Mouse (Mus musculus) heart, embryonic 10.5 days (tissue): Measurements from ENCODE around the gene Dnaaf3. TPM values are rescaled to one million over a fixed set of nuclear protein-coding genes. Genes with fewer than 3 reads are reported as not detected.

Experiments used
- DNase-seq: peaks from one replicate; pipeline ENCODE4 v3.0.0-alpha.2; 2017; ENCODE audit warnings: low spot score
- H3K27ac ChIP-seq: fragments of 300-500 bp; sonication (generic); 2 replicates; pipeline ENCODE4 v1.5.1; 2016; ENCODE audit warnings: mild to moderate bottlenecking
- H3K27me3 ChIP-seq: fragments of 300-500 bp; sonication (generic); 2 replicates; pipeline ENCODE4 v1.6.1; 2016; ENCODE audit warnings: mild to moderate bottlenecking; ENCODE audit not compliant: poor library complexity, insufficient read depth, severe bottlenecking
- H3K36me3 ChIP-seq: fragments of 300-500 bp; sonication (generic); 2 replicates; pipeline ENCODE4 v1.6.1; 2016; ENCODE audit warnings: mild to moderate bottlenecking, moderate library complexity
- H3K4me1 ChIP-seq: fragments of 300-500 bp; sonication (generic); 2 replicates; pipeline ENCODE4 v1.6.1; 2016; ENCODE audit warnings: mild to moderate bottlenecking
- H3K4me3 ChIP-seq: fragments of 300-500 bp; sonication (generic); 2 replicates; pipeline ENCODE4 v1.5.1; 2016; ENCODE audit warnings: mild to moderate bottlenecking, moderate library complexity
- H3K9me3 ChIP-seq: fragments of 300-500 bp; sonication (generic); 2 replicates; pipeline ENCODE4 v1.6.1; 2016; ENCODE audit warnings: mild to moderate bottlenecking, moderate library complexity
- WGBS: fragments of 180-500 bp; shearing (Covaris S2); methylation state at CpG from one replicate; pipeline ENCODE4 v1.1.7; 2016; 5-methylcytosine and 5-hydroxymethylcytosine counted together
- polyA plus RNA-seq: library from polyadenylated mRNA; unstranded; fragments of >200 nt; fragmentation: Nextera tagmentation; extraction: Ambion mirVana; gene quantifications from 2 replicates; pipeline ENCODE4 v1.2.1, GENCODE M21; 2016

The Dnaaf3 gene
- polyA plus RNA-seq, 1 experiment from 2014 or later, result 0.63 TPM

DNA sequence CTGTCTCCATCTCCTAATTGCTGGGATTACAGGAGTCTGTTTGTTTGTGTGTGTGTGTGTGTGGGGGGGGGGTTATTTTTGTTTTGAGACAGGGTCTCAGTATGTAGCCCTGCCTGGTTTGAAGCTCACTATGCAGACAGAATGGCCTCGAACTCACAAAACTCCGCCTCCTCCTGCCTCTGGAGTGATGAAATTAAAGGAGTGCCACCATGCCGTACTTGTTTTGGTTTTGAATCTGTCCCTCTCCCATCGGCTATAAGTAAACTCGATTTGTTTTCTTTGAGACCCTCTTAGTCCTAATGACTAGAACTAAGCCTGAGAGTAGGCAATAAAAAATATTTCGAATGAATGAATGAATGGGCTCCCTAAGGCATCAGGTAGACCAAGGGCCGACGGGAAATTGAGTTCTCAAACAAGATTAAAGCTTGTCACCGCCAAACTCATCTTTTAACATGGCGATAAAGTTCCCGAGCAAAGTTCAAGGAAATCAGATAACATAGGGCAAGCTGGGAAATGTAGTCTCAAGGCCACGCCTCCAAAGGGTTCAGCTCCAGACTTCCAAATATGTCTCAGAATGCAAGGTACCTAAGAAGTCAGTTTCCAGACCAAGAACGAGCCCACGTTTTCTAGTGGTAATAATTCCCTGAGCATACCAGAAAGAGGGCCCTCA lies 29.7 kb downstream of the Dnaaf3 start:
- Histone ChIP-seq H3K4me1 (peaks cover 37% of the 10 kb centered on the region), H3K27me3 (no peaks in the 10 kb centered on the region), H3K9me3 (no peaks in the 10 kb centered on the region), H3K36me3 (peaks cover 2% of the 10 kb centered on the region; the same call in 1 of the 2 replicates), H3K4me3 (peak overlapping the region; percentile 94), H3K27ac (peak overlapping the region; percentile 95)
- WGBS, result 10% methylated on average over 14 of the region's 14 CpGs
- no peak for DNase-seq

DNA sequence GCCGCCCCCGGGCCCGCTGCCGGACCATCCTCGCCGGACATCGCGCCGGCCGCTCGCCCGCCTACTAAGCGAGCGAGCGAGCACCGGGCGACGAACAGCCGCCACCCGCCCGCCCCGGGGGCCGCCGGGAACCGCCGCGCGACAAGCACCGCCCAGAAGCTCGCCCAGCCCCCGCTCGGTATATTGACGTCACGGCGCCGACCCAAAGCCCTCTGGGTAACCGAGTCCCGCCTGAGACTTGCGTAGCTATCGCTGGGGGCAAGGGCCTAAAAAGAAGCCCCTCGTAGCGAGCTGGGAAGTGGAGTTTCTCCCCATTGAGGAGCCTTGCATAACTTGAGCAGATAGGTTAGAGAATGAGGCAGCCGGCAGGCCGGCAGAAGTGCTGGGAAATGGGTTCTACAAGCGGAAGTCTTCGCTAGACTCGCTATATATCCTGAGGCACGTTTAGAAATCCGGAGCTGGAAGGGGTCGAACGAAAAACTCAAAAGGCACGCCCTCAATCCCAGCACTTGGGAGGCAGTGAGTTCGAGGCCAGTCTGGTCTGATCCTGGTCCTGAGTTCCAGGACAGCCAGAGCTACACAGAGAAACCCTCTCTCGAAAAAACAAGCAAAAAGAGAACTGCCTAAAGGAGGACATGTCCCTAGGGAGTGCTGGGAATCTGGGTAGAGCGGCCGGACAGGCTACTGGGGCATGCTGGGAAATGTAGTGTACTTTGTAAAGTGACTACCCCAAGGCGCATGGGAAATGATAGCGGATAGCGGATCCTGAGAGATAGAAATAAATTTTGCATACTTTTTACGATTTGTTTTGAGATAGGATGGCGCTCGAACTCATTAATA lies 30.5 kb downstream of the Dnaaf3 start, which contains the start of gene Ppp1r12c:
Gene Ppp1r12c (minus strand): TSS at position 123 of the 840 bp plus-strand sequence.
- Histone ChIP-seq H3K4me3 (peak within 1 kb of the TSS; percentile 94), H3K9me3 (no peaks in the 10 kb centered on the region), H3K4me1 (peaks cover 42% of the 10 kb centered on the region), H3K27ac (peak within 1 kb of the TSS; percentile 95), H3K27me3 (no peaks in the 10 kb centered on the region), H3K36me3 (peaks cover 9% of the 10 kb centered on the region)
- DNase-seq, result peak; percentile 98
- under 1% methylated on average over 62 of the region's 62 CpGs for WGBS

DNA sequence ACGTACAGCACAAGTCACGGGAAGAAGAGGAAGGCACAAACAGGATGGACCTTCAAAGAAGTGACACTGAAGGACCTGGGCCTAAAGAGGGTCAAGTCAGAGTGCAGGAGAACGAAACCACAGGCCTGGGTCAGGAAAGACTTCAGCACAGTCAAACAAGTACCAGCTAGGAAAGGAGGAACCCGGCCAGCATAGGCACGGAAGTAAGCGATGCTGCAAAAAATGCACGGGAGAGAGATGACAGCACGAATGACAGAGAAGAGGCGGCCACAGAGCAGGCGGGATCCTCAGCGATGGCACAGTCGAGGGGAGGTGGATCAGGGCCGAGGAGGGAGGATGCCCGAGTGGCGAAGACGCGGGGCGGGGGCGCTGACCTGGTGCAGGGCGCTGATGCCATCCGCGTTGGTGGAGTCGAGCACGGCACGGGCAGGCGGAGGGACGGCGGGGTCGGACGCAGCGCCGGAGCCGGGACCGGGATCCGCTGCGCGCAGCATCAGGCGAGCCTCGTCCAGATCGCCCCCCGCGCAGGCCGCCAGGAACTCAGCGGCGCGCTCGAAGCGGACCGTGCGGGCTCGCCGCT lies 31.3 kb downstream of the Dnaaf3 start:
- Histone ChIP-seq H3K27ac (peak overlapping the region; percentile 95), H3K4me1 (peaks cover 42% of the 10 kb centered on the region), H3K27me3 (no peaks in the 10 kb centered on the region), H3K4me3 (peak overlapping the region; percentile 94), H3K9me3 (no peaks in the 10 kb centered on the region), H3K36me3 (peaks cover 17% of the 10 kb centered on the region)
- DNase-seq, result no peak
- under 1% methylated on average over 51 of the region's 52 CpGs for WGBS

DNA sequence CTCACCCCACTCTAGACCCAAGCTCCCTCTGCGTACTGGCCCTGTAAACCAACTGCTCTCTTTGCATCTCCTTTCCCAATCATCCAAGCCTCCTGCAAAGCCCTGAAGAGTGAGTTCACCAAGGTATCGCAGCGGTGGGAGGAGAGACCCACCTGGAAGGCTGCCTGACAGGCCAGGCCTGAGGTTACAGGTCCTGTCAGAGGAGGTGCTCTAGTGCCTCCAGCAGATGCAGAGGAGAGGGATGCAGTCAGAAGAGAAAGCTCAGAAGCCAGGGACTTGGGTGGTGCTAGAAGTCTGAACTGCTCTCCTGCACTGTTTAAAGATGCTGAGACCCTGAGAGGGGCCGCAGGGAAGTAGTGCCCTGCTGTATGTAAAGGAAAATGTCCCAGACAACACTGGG lies 33.2 kb downstream of the Dnaaf3 start:
- no peaks in the 10 kb centered on the region for H3K9me3 ChIP-seq
- H3K36me3 ChIP-seq, result peaks cover 35% of the 10 kb centered on the region
- H3K4me1 ChIP-seq, result peaks cover 34% of the 10 kb centered on the region
- H3K27ac ChIP-seq, result peak overlapping the region; percentile 2; the same call in 1 of the 2 replicates
- H3K27me3 ChIP-seq, result no peaks in the 10 kb centered on the region
- 72% methylated on average over 4 of the region's 4 CpGs for WGBS
- peak overlapping the region; percentile 94 for H3K4me3 ChIP-seq
- DNase-seq, result no peak

DNA sequence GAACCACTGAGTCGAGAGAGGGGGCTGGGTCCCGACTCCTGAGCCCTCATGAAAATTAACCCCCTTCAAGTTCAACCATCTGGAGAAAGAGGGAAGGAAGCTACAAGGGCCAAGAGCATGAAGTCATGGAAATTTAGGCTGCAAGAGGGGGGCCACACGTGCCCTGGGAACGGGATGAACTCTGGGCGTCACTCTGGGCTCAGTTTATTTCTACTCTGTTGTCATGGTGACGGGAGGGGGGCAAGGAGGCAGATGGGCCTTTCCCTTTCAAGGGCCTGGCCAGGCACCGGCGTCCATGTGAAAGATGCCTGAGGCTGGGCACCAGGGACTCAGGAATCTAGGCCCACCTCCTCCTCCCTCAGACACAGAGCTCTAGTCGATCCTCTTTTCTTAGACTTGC lies 34.0 kb downstream of the Dnaaf3 start:
- peaks cover 34% of the 10 kb centered on the region for H3K4me1 ChIP-seq
- peak overlapping the region; percentile 37 for H3K27ac ChIP-seq
- no peaks in the 10 kb centered on the region for H3K9me3 ChIP-seq
- 25% methylated on average over 9 of the region's 9 CpGs for whole genome bisulfite sequencing
- H3K36me3 ChIP-seq, result peaks cover 43% of the 10 kb centered on the region
- H3K27me3 ChIP-seq, result no peaks in the 10 kb centered on the region
- H3K4me3 ChIP-seq, result peak overlapping the region; percentile 22; the same call in 1 of the 2 replicates
- DNase-seq, result peak; percentile 88

DNA sequence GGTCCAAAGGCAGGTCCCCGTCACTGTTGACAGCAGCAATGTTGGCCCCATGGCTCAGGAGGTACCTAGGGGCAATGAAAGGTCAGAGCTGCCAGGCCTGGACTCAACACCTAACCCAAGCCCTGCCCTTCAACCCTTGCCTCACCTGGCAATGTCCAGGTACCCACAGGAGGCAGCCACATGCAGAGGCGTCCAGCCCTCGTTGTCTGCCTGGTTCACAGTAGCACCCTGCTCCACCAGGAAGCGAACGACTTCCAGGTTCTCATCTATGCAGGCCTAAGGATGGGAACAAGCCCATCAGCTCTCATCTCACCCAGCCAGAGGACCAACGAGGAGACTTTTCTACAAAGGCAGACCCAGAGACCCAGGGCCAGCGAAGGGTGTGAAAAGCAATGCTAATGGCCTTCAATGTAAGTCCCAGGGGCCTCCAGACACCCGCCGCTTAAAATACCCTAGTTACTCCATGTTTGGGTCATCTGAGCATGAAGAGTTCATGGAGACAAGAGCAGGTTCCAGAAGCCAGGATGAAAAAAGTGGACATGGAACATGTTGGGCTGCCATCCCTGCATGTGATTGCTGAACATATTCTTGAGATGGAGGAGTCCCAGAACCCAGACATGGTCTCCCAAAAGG lies 34.9 kb downstream of the Dnaaf3 start:
- H3K36me3 ChIP-seq, result peaks cover 51% of the 10 kb centered on the region
- H3K4me3 ChIP-seq, result no peak overlapping the region
- 88% methylated on average over 9 of the region's 9 CpGs for WGBS
- H3K27ac ChIP-seq, result no peak overlapping the region
- H3K9me3 ChIP-seq, result no peaks in the 10 kb centered on the region
- H3K4me1 ChIP-seq, result peaks cover 41% of the 10 kb centered on the region
- DNase-seq, result no peak
- no peaks in the 10 kb centered on the region for H3K27me3 ChIP-seq

DNA sequence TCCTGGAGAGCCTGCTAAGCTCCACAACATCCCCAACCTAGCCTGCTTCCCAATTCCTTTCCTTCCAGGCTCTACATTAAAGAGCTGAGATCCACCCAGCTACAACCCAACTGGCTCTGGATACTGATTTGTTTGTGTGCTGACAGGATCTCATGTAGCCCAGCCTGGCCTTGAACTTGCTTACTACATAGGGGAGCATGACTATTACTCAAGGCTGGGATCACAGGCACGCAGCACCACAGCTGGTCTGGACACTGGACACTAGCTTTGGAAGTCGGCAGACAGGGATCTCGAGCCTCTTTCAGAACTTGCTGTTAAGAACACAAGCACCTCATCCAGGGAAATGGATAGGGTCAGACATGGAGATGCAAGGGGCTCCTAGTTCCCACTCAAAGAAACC lies 35.8 kb downstream of the Dnaaf3 start:
- peaks cover 41% of the 10 kb centered on the region for H3K4me1 ChIP-seq
- H3K36me3 ChIP-seq, result peaks cover 59% of the 10 kb centered on the region
- WGBS, result 91% methylated on average over 3 of the region's 3 CpGs

DNA sequence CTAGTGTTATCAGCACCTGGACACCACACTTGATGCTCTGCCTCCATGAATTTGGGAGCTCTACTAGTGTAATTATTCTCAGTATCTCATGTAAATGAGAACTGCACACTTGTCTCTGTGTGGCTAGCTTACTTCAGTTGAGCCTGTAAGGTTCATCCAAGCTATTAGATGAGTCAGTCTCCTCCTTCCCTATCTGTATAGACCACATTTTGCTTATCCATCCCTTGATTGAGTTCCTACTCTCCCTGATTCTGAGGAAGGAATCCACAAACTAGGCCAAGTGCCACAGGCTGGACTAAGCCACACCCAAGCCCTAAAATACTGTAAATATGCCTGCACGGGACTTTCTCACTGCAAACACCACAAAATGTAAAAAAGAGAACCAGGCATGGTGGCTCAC lies 38.3 kb downstream of the Dnaaf3 start:
- no peak for DNase-seq
- no peak overlapping the region for H3K27ac ChIP-seq
- no peaks in the 10 kb centered on the region for H3K27me3 ChIP-seq
- peaks cover 29% of the 10 kb centered on the region for H3K4me1 ChIP-seq
- H3K4me3 ChIP-seq, result no peak overlapping the region
- H3K9me3 ChIP-seq, result no peaks in the 10 kb centered on the region
- peaks cover 76% of the 10 kb centered on the region for H3K36me3 ChIP-seq
- 84% methylated on average over 1 of the region's 1 CpGs for WGBS

More for the DNA sequence above, 35.8 kb downstream of the Dnaaf3 start:
- Histone ChIP-seq H3K4me3 (no peak overlapping the region), H3K27me3 (no peaks in the 10 kb centered on the region), H3K27ac (no peak overlapping the region), H3K9me3 (no peaks in the 10 kb centered on the region)
- no peak for DNase-seq

DNA sequence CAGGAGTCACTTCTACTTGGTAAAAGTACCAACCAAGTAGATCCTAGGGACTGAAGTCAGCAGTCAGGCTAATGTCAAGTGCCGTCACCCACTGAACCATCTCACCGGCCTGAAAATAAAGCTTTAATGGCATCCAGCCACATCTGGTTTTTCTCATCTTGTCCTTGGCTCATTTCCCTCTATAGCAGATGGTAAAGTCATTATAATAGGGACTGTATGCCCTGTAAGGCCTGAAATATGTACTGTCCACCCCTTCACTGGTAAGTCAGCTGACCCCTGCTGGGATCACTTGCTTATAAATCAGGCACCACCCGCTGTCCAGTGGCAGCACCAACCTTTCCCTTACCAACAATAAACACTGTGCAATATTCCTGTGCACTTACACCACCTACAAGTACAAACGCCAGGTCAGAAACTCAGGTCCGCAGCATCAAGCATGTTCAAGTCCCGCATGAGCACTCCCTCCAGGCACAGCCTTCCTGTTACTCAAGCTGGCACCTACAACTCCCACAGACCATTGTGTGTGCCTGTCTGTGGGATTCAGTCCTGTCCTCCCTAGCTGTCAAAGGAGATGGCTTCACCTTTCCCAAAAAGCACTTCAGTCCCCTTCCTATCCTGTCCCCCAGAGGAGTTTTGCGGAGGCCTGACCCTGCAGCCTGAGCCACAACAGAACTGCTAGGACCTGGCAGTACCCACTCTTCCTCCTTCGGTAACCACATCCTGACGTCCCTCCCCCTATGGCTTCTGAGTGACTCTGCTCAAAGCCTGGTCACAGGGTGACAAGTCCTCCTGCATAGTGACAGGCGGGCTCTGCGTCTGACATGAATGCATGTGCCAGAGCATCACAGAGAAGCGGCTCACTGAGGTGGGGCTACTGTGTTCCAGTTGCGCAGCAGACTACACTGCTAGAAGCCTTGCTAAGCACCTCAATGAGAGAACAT lies 39.7 kb downstream of the Dnaaf3 start:
- H3K4me3 ChIP-seq, result no peak overlapping the region
- 84% methylated on average over 13 of the region's 13 CpGs for WGBS
- H3K27me3 ChIP-seq, result no peaks in the 10 kb centered on the region
- H3K27ac ChIP-seq, result peak overlapping the region; percentile 38; the same call in 1 of the 2 replicates
- H3K4me1 ChIP-seq, result peaks cover 15% of the 10 kb centered on the region
- no peaks in the 10 kb centered on the region for H3K9me3 ChIP-seq
- H3K36me3 ChIP-seq, result peaks cover 82% of the 10 kb centered on the region
- no peak for DNase-seq

DNA sequence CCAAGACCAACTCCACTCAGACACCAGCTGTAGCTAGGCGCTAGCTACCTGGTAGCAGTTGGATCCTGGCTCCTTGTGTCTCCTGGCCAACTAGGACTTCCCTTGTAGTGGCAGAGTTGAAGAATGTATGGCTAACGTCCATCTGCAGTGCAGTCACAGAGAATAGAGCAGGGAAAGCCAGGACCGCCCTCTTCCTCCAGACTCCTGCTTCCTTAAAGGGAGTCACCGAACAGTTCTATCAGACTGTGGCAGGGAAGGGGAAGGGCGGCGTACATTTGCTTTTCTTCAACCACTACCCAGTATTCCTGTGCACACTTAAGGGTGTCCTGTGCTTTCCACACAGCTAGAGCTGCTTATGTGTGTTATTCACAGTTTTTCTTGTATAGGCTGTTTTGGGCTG lies 40.9 kb downstream of the Dnaaf3 start:
- Histone ChIP-seq H3K9me3 (no peaks in the 10 kb centered on the region), H3K27me3 (no peaks in the 10 kb centered on the region), H3K27ac (0 out of 2 replicates have a peak overlapping the region, but pooled peaks have one; percentile 12), H3K36me3 (peaks cover 81% of the 10 kb centered on the region), H3K4me1 (peaks cover 10% of the 10 kb centered on the region; the same call in 1 of the 2 replicates), H3K4me3 (no peak overlapping the region)
- 73% methylated on average over 6 of the region's 6 CpGs for WGBS
- no peak for DNase-seq

DNA sequence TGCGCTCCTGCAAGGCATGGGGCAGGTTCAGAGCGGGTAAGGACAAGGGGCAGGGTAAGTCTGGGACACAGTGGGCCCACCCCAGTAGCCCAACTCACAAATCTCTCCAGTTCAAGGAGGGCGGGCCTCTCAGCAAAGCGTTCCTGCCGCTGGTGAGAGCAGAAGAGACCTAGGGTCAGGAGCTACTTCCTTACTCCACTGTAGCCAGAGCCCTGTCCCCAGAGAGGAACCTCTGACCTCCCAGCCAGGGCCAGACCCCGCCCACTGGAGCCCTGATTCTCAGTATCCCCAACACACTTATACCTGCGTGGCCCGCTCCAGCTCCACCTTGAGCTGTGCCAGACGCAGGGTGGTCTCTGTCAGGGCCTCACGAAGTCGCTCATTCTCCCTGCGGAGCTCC lies 50.0 kb downstream of the Dnaaf3 start:
- 85% methylated on average over 12 of the region's 12 CpGs for WGBS
- Histone ChIP-seq H3K9me3 (no peaks in the 10 kb centered on the region), H3K36me3 (peaks cover 66% of the 10 kb centered on the region), H3K27me3 (no peaks in the 10 kb centered on the region), H3K4me3 (no peak overlapping the region), H3K4me1 (peaks cover 21% of the 10 kb centered on the region), H3K27ac (no peak overlapping the region)
- no peak for DNase-seq

DNA sequence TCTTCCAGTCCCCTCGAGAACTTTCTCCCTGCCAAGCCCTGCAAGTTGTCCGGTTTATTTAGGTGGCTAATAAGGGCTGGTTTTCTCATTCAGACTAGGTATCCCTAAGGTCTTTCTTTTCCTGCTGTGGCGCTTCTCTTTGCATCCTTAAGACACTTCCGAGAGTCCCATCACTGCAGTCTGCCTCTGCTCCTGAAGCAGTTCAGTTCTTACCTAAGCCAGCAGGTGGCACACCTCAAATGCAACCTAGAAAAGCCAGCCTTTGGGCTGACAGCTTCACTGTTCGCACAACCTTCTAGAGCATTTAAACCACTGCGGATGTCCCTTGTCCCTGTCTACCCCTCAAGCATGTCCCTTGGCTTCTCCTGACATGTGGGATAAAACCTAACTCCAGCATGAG lies 52.6 kb downstream of the Dnaaf3 start:
- Histone ChIP-seq H3K27me3 (peaks cover 17% of the 10 kb centered on the region), H3K27ac (no peak overlapping the region), H3K9me3 (no peaks in the 10 kb centered on the region), H3K4me3 (peak overlapping the region; percentile 74), H3K4me1 (peaks cover 22% of the 10 kb centered on the region), H3K36me3 (peaks cover 40% of the 10 kb centered on the region)
- 24% methylated on average over 6 of the region's 6 CpGs for WGBS
- DNase-seq, result no peak
